Mouse (Mus musculus) T-helper 17 cell (primary cell): ENCODE data around the gene Mterf2.

Source experiments
- in situ Hi-C, 2 experiments: fragments of 300-600 bp; cut with MboI, MseI; formaldehyde crosslinking; loops; 1 replicate in 1 of 2; 2 replicates in 1 of 2; pipeline ENCODE4 v1.15.1; 2025; ENCODE audit warnings: high pct_unique_total_duplicates in 2 of 2

Mterf2 gene

GRCm38 (mm10) chr10:85127395-85128287 lies at the start of gene Mterf2:
Gene Mterf2 (minus strand): TSS chr10:85128027.
- in situ Hi-C loops, result no loop called here

- in situ Hi-C loops, result loop anchor here in 1 of 2 experiments (10.0 kb wide), 1 partner anchor 838 kb away; the partner anchor contains the start of gene Bpifc
These were observed 48.8 kb upstream of the Mterf2 start for GRCm38 (mm10) chr10:85176640-85177039.

- in situ Hi-C loops, result no loop called here
These were observed 37.5 kb upstream of the Mterf2 start for GRCm38 (mm10) chr10:85165306-85165705.

GRCm38 (mm10) chr10:85164791-85165190 lies 37.0 kb upstream of the Mterf2 start:
- in situ Hi-C loops, result no loop called here

- in situ Hi-C loops, result no loop called here
These were observed 34.0 kb upstream of the Mterf2 start for GRCm38 (mm10) chr10:85161745-85162351.

GRCm38 (mm10) chr10:85159989-85160619 lies 32.3 kb upstream of the Mterf2 start:
- in situ Hi-C loops, result no loop called here

- in situ Hi-C loops, result no loop called here
These were observed 29.6 kb upstream of the Mterf2 start for GRCm38 (mm10) chr10:85157451-85157850.

- in situ Hi-C loops, result no loop called here
These were observed 26.4 kb upstream of the Mterf2 start for GRCm38 (mm10) chr10:85154195-85154594.

- in situ Hi-C loops, result no loop called here
These were observed 21.4 kb upstream of the Mterf2 start for GRCm38 (mm10) chr10:85149226-85149625.

GRCm38 (mm10) chr10:85146282-85146681 lies 18.5 kb upstream of the Mterf2 start:
- in situ Hi-C loops, result no loop called here

- in situ Hi-C loops, result no loop called here
These were observed 13.6 kb upstream of the Mterf2 start for GRCm38 (mm10) chr10:85141465-85141864.

GRCm38 (mm10) chr10:85136573-85136972 lies 8.7 kb upstream of the Mterf2 start:
- in situ Hi-C loops, result no loop called here

GRCm38 (mm10) chr10:85128453-85128852 lies 626 bp upstream of the Mterf2 start:
- in situ Hi-C loops, result no loop called here

- in situ Hi-C loops, result no loop called here
These were observed 2.6 kb downstream of the Mterf2 start for GRCm38 (mm10) chr10:85125184-85125583.

- in situ Hi-C loops, result no loop called here
These were observed 13.4 kb downstream of the Mterf2 start for GRCm38 (mm10) chr10:85114409-85114808.

GRCm38 (mm10) chr10:85103085-85103885 lies 24.5 kb downstream of the Mterf2 start:
- in situ Hi-C loops, result no loop called here

- in situ Hi-C loops, result no loop called here
These were observed 25.4 kb downstream of the Mterf2 start, which contains the start of the genes Fhl4 and Tmem263 for GRCm38 (mm10) chr10:85102247-85103084. Gene Fhl4 (minus strand): TSS chr10:85102495. Gene Tmem263 (plus strand): TSS chr10:85102627.

GRCm38 (mm10) chr10:85101841-85102240 lies 26.0 kb downstream of the Mterf2 start:
- in situ Hi-C loops, result no loop called here

GRCm38 (mm10) chr10:85071605-85072152 lies 56.1 kb downstream of the Mterf2 start:
- in situ Hi-C loops, result no loop called here
